Mouse (Mus musculus) cerebellum, adult 18-20 months (tissue): ENCODE results near the gene Prpsap1.
"Not testable (repeated sequence)": the region's sequence is repeated elsewhere in the genome, so short reads cannot be mapped to it uniquely, and the experiment has no call there.

Experiments used
- DNase-seq, 2 experiments: peaks; one replicate each; pipeline ENCODE4 v3.0.0; 2021

Prpsap1 gene

GRCm38 (mm10) chr11:116484261-116484660 lies 9.7 kb downstream of the Prpsap1 start:
- DNase-seq: no peak

GRCm38 (mm10) chr11:116481776-116482175 lies 12.2 kb downstream of the Prpsap1 start:
- DNase-seq: peak; percentile 39 to 47

DNA sequence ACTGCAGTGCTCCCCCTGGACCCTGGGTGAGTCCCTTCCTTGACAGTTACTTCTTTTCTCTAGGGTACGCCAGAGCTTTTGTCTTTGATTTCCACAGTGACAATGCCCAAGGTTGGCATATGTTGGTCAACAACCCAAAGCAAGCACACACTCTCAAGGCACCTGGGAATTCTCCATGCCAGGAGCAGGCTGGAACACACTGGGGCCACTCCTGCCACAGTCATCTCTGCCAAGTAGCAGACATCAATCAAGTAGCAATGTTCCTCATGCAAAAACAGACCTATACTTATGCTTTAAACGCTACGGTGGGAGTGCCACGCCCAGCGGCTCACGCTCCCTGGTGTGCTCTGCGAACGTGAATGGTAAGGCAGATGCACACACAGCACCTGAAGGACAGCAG lies 13.0 kb downstream of the Prpsap1 start:
- no peak for DNase-seq

DNA sequence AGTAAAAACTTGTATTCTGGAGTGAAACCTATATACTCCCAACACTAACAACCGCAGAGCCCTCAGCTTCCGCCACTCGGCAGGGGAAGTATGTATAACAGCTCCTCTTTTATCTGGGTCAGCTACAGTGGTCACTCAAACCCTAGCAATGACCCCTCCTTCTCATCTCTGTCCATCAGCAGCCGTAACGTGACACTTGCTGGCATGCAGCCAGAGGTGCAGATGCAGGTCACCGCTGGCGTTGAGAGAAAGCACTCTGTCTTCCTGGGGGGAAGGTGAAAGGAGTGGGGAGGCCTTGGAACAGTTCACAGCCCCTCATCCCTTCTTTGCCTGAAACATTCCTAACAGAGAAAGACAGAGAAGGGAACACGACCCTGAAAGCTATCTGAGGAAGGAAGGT lies 14.2 kb downstream of the Prpsap1 start:
- DNase-seq: no peak

DNA sequence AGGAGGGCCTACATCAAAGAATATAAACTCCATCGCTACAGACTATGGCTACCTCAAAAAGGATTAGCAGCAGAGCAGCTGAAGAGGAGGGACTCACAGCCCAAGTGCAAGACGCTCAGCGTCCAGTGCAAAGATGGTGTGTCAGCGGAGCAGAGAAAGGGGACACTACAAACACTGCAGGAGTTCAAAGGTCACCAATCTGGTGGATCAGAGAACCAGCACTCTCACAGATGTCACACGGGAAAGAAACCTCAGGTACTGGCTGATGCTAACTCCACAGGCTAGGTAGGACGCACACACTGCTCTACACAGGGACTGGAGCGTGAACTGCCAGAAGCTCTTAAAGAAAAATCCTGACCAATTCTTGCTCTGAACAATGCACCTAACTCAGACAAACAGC lies 15.0 kb downstream of the Prpsap1 start:
- no peak for DNase-seq

DNA sequence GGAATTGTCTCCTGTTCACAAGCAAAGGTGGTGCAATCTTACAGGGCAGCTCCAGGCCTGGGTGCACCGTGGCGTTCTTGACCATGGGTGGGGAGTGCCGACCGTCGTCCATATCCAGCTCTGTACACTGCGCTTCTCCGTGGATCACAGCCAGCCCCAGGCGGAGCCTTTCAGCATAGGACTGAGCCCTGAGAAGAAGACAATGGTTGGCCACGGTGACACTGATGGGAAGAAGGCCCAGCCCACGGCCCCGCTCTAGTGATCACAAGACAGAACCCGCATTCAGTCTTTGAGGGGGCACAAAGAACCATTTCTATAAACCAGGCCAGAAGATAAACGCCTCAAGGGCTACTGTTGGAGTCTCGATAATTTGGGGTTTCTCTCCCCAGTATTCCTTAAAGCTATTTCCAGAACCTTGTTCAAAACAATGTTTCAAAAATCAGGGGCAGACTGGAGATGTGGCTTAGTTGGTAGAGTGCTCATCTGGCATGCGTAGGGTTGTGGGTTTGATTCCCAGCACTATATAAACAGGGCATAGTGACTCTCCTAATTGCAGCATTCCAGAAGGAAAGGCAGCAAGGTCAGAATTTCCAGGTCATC lies 16.7 kb downstream of the Prpsap1 start:
- DNase-seq: no peak

DNA sequence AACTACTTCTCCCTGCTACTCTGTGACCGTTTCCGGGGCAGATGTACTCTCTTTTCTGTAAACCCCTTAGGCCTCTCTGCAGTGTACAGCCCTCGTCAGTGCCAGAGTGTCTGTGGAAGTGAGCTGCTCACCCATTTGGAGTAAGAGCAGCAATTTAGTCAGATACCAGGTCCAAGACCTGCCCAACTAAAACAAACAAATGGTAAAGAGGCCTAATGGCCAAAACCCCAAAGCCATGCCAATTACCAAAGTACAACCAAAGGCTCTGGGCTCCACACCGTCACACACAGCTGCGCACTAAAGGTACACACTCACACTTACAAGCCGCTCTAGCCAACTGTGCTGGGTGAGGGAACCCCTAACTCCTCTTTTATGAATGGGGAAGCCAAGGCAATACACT lies 17.3 kb downstream of the Prpsap1 start:
- no peak for DNase-seq

DNA sequence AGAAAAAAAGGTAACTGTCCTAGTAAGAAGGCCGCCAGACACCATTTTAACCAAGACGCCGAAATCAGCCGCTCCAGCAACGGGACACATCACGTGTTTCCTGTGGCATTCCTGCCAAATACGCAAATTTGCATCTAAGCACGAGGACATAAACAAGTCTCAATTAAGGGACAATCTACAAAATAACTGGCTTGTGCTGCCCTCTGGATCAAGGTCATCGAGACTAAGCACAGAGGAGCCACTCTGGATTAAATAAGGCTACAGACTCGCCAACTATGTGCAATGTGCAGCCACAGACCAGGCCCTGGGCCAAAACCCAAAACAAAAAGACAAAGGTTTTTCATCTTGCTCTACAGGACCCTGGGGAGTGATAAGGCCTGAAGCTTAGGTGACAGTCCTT lies 18.0 kb downstream of the Prpsap1 start:
- DNase-seq: no peak

DNA sequence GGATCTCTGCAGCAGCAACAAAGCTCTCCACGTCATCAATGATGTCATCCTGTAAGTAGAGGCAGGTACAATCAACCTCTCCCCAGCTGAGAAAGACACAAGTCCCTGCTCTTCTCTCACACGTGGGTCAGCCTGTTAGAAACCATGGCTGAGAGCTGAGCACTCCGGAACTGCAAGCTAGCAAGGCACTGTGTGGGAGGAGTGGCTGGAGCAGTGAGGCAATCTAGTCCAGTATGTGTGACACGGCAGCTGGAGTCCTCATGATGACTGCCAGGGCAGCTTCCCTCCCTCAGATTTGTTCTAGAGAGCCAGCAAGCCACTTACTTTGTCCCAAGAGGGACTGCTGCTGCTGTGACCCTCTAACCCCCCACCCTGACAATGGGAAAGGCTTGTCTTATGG lies 21.7 kb downstream of the Prpsap1 start:
- DNase-seq: no peak

DNA sequence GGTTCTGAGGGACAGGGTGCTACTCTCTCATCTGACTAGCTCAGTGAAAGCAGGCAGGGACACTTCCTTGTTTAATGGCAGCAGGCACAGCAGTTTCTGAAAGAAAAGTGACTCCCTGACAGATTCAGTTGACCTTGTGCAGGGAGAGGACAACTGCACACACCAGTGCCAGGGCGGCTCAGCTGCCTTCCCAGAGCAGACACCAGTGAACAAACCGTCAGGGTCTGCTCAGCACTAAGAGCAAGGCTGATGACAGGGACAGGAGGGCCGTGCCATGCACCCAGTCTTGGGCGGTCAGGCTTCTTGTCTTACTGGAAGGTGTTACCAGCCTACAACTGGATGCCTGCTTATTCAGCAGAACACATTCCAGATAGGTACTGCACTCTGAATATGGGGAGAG lies 23.1 kb downstream of the Prpsap1 start:
- no peak for DNase-seq

DNA sequence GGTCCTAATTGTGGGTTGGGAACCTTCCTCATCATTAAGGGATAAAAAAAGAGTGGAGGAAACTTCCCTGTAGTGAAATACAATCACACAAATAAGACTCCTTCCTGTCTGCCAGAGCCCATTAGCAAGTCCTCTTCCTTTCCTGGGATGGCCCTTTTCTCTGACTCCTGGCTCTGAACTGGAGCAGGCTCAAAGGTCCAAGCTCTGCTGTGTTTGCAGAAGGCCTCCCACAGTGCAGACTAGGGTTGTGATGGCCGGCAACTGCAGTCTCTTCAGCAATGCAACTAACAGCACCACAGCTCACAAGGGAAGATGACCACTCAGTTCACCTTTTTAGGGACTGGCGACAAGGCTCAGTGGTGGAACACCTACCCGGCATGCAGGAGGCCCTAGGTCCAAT lies 23.8 kb downstream of the Prpsap1 start:
- DNase-seq: no peak

- not testable (repeated sequence) for DNase-seq
Observed at GRCm38 (mm10) chr11:116468338-116468737, 25.7 kb downstream of the Prpsap1 start.

DNA sequence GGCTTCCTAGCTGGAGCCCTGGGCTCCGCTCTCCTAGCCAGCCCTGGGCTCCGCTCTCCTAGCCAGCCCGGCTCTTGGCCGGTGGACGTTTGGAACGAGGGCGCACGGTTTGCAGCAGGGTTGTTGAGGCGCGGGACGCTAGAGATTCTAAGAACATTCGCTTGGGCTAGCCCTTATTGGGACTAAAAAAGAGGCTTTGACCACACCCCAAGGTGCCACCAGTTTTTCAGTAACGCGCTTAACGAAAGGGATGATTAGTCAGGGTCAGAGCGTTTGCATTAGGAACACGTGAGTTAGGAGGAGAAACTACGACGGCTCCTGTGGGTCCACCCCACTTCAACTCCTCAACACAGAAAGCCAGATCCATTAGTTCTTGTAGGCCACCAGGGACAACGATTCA lies 27.9 kb downstream of the Prpsap1 start, which contains the start of gene Qrich2:
Gene Qrich2 (minus strand): TSS at position 101 of the 400 bp plus-strand sequence.
- no peak for DNase-seq

- peak; percentile 79 for DNase-seq
Observed at GRCm38 (mm10) chr11:116463833-116464232, 30.2 kb downstream of the Prpsap1 start.

DNA sequence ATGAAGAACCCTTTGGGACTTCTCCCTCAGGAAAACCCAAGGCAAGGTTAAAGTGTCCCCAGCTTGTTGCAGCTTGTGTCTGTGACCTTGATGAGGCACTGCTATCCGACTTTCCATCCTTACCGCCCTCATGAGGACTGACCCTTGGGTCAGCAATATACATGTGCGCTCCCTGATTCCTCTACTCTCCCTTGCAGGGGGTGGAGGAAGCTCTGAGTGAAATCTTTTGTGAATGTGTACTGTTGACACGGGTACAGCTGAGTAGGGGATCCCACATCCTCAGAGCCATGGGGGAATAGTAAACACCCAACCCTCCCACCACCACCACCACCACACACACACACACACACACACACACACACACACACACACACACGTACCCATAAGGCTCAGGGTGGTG lies 30.7 kb downstream of the Prpsap1 start:
- DNase-seq: no peak

- no peak for DNase-seq
Observed at GRCm38 (mm10) chr11:116459786-116460185, 34.2 kb downstream of the Prpsap1 start.

DNA sequence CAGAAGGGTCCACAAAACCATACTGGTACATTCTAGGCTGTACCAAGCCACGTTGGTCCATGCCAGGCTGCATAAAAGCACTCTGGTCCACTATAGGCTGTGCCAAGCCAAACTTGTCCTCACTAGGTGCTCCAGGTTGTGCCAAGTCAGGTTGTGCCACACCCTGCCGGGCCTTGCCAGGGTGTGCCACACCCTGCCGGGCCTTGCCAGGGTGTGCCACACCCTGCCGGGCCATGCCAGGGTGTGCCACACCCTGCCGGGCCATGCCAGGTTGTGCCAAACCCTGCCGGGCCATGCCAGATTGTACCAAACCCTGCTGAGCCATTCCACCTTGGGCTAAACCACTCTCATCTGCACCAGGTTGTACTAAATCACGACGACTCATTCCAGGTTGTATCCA lies 37.8 kb downstream of the Prpsap1 start:
- no peak for DNase-seq

GRCm38 (mm10) chr11:116453889-116454288 lies 40.1 kb downstream of the Prpsap1 start:
- DNase-seq: no peak

DNA sequence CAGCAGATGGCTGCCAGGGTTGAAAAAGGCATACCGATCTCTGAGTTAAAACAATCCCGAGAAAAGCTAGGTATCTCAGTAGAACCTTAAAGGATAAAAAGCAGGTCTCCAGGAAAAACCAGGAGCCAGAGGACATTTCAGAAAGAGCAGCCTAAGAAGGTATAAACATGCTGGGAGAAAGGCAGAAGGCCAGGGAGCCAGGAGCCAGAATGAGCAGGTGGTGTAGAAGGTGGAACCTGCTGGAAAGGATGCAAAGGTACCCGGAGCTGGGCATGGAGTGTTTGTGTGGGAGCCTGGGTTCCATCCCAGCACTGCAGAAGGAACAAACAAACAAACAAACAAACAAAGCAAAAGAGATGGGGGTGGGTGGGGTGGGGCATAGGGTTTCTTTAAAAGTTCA lies 44.7 kb downstream of the Prpsap1 start:
- peak in 1 of 2 experiments; percentile 22 for DNase-seq

DNA sequence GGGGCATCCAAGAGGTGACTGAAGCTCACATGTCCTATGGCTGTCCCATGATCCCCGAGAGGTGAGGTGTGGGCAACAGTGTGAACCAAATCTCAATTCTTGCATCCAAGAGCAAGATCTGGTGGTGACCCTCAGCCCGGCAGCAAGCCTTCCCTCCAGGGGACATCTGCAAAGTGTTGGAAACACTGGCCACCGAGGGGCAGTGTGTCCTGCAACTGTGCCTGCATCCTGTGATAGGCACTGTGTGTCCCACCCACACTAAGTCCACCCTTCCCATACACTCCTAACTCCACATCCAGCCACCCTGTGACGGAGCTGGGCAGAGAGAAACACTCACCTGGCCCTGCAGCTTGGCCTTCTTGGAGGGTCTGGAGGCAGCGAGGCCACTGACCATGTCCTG lies 46.2 kb downstream of the Prpsap1 start:
- no peak for DNase-seq

DNA sequence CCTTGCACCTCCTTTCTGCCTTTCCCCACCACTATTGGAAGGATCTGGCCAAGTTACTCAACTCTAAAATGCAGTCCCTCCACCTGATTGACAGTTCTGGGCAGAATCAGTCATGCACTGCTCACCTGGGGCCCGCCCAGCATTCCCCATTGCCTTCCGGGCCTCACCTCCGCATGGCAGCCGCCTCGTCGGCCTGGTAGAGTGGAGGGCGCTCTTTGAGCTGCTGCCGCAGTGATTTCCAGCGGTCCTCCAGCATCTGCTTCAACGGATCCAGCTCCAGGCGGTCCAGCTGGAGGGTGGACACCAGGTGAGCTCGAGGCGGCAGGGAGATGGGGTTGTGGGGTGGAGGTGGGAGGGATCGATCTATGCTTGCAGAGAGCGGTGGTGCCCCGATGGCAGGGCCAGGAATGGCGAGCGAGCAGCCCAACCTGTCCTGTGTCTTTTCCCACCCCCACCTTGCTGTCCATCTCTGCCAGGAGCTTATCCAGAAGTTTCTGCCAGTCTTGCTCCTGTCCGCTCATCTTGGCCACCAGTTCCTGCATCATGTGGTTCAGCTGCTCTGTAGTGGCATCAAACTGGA lies 47.6 kb downstream of the Prpsap1 start:
- DNase-seq: no peak

GRCm38 (mm10) chr11:116445596-116446307 lies 48.2 kb downstream of the Prpsap1 start:
- DNase-seq: peak; percentile 94 to 95

- DNase-seq: no peak
Observed at GRCm38 (mm10) chr11:116443935-116444334, 50.1 kb downstream of the Prpsap1 start.

DNA sequence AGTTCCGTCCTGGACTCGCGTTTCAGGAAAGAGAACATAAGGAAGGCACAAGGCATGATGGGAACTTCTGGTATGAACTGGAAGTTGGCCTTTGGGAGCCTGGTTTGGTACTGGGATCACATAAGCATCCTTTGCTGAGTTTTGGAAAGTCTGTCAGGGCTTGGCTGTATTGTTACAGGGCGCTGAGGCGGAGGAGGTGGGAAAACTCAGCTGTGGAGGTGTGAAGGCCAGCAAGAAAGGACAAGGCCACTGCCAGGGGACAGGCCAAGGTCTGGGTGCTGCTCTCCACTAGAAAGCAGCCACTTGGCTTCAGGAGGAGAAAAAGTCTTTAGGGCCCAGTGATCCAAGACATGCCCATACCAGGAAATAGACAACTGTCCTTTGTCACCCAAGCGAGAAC lies 50.7 kb downstream of the Prpsap1 start:
- DNase-seq: no peak

GRCm38 (mm10) chr11:116442867-116443177 lies 51.2 kb downstream of the Prpsap1 start:
- DNase-seq: no peak
